Mouse (Mus musculus) cortical plate, adult 2 months (tissue): ENCODE results near the gene Akt1s1.

Source experiments
- CTCF ChIP-seq: fragments of 200-500 bp; IDR thresholded peaks from 2 replicates; pipeline ENCODE4 v1.5.1; 2011; ENCODE audit warnings: mild to moderate bottlenecking, control low read depth, low read length; ENCODE audit not compliant: insufficient read depth; ENCODE audit errors: extremely low read depth
- POLR2A ChIP-seq: fragments of 200-500 bp; IDR thresholded peaks from 2 replicates; pipeline ENCODE4 v1.6.1; 2011; ENCODE audit warnings: mild to moderate bottlenecking, low read length, control low read depth; ENCODE audit not compliant: insufficient read depth; ENCODE audit errors: extremely low read depth

- TF ChIP-seq CTCF (no peak), POLR2A (no peak)
Observed at GRCm38 (mm10) chr7:44883036-44883435, 34.2 kb downstream of the Akt1s1 start.
